Comparison of ENCODE assay signal across 11 mouse cellular contexts in the genomic region with DNA sequence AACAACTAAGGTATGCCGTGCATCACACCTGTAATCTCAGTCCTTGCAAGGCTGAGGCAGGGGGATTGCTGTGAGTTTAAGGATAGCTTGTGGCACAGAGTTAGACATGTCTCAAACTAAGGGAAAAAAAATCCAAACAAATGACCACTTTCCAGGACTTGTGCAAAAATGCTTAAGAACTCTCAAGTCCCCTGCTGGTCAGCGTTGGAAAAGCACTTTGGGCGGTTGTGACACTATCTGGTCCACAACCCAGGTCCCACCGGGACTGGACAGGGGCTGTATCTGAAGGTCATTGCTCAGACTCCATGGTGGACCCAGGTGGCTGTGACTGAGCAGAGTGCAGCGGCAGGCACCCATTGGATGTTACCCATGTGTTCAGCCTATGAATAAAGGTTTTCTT. TPM values are rescaled to one million over a fixed set of nuclear protein-coding genes. Genes with fewer than 3 reads are reported as not detected.
DNase-seq lines count a peak whose midpoint lies in the region; ATAC-seq and TF ChIP-seq lines count a peak whose summit lies in the region.
"Had no signal": no experiment of that assay in that cellular context is flagged by ENCODE, and none has a peak within 500 bp of the region (broad histone marks: within the 10 kb centered on the region; RNA-seq: fewer than 3 reads in every experiment).

No protein-coding gene starts in this region.

- TF ChIP-seq CTCF in gastrocnemius, adult 2 months (IDR thresholded peaks at IDR 0.05), result peak; percentile 40

- intact Hi-C loops in gastrocnemius, adult 2 months (cut with DNase I), result no loop called here
- intact Hi-C loops in gastrocnemius, postnatal 14 days (cut with DNase I; ENCODE audit: low total_unique reads), result no loop called here
- intact Hi-C loops in heart, postnatal 36 days (cut with DNase I), result no loop called here

- no peak overlapping the region for H3K4me3 ChIP-seq in gastrocnemius, adult 2 months
- H3K4me3 ChIP-seq in midbrain, embryonic 11.5 days (ENCODE audit: low read depth, low read length), result no peak overlapping the region
- no peak overlapping the region for H3K4me3 ChIP-seq in midbrain, embryonic 16.5 days (ENCODE audit: low read depth, low read length)
- H3K4me3 ChIP-seq in intestine, embryonic 15.5 days (replicated peaks), result peak overlapping the region; percentile 14
- H3K4me3 ChIP-seq: neural tube, embryonic 12.5 days had no signal

- no peaks in the 10 kb centered on the region for H3K9me3 ChIP-seq in midbrain, embryonic 11.5 days (ENCODE audit: control insufficient read depth, low read length)
- no peaks in the 10 kb centered on the region for H3K9me3 ChIP-seq in midbrain, embryonic 16.5 days (replicated peaks; ENCODE audit: control insufficient read depth, low read length, poor library complexity, severe bottlenecking)
- no peaks in the 10 kb centered on the region for H3K9me3 ChIP-seq in intestine, embryonic 15.5 days
- H3K9me3 ChIP-seq: neural tube, embryonic 12.5 days had no signal

- H3K9ac ChIP-seq in midbrain, embryonic 11.5 days (ENCODE audit: low read length), result no peak overlapping the region
- no peak overlapping the region for H3K9ac ChIP-seq in midbrain, embryonic 16.5 days (ENCODE audit: low read depth, low read length)
- no peak overlapping the region for H3K9ac ChIP-seq in intestine, embryonic 15.5 days
- H3K9ac ChIP-seq: neural tube, embryonic 12.5 days had no signal

- H3K36me3 ChIP-seq in midbrain, embryonic 11.5 days (ENCODE audit: control insufficient read depth, insufficient read depth, low read length), result no peaks in the 10 kb centered on the region
- H3K36me3 ChIP-seq in midbrain, embryonic 16.5 days (ENCODE audit: control insufficient read depth, insufficient read depth, low read length), result no peaks in the 10 kb centered on the region
- no peaks in the 10 kb centered on the region for H3K36me3 ChIP-seq in intestine, embryonic 15.5 days
- no peaks in the 10 kb centered on the region for H3K36me3 ChIP-seq in splenic B cell, adult 2 months (ENCODE audit: control insufficient read depth, insufficient read depth, low read length, poor library complexity, severe bottlenecking)
- H3K36me3 ChIP-seq: neural tube, embryonic 12.5 days had no signal

- no peak for ATAC-seq in midbrain, embryonic 11.5 days (ENCODE audit: low FRiP score)
- ATAC-seq in midbrain, embryonic 16.5 days, result no peak
- no peak for ATAC-seq in intestine, embryonic 15.5 days

- WGBS in midbrain, embryonic 11.5 days, result 33% methylated on average over 5 of the region's 5 CpGs
- 38% methylated on average over 5 of the region's 5 CpGs for WGBS in midbrain, embryonic 16.5 days
- WGBS in intestine, embryonic 15.5 days, result 38% methylated on average over 5 of the region's 5 CpGs

- no peak overlapping the region for H3K4me2 ChIP-seq in midbrain, embryonic 11.5 days
- H3K4me2 ChIP-seq in midbrain, embryonic 16.5 days (ENCODE audit: low read length), result no peak overlapping the region
- peak overlapping the region; percentile 62 for H3K4me2 ChIP-seq in intestine, embryonic 15.5 days (replicated peaks)
- H3K4me2 ChIP-seq: neural tube, embryonic 12.5 days had no signal

- no peak overlapping the region for H3K27ac ChIP-seq in gastrocnemius, adult 2 months
- no peak overlapping the region for H3K27ac ChIP-seq in midbrain, embryonic 11.5 days (ENCODE audit: low read depth, low read length)
- no peak overlapping the region for H3K27ac ChIP-seq in midbrain, embryonic 16.5 days (ENCODE audit: low read length)
- H3K27ac ChIP-seq in intestine, embryonic 15.5 days, result no peak overlapping the region
- H3K27ac ChIP-seq: neural tube, embryonic 12.5 days had no signal

- peaks cover 10% of the 10 kb centered on the region for H3K4me1 ChIP-seq in midbrain, embryonic 11.5 days (ENCODE audit: control insufficient read depth, insufficient read depth, low read length)
- H3K4me1 ChIP-seq in midbrain, embryonic 16.5 days (ENCODE audit: control insufficient read depth, insufficient read depth, low read length), result peaks cover 13% of the 10 kb centered on the region
- H3K4me1 ChIP-seq in intestine, embryonic 15.5 days (replicated peaks), result peaks cover 18% of the 10 kb centered on the region

- no peak for DNase-seq in gastrocnemius, adult 2 months
- DNase-seq in gastrocnemius, postnatal 14 days, result no peak
- peak; percentile 95 for DNase-seq in midbrain, embryonic 11.5 days (ENCODE audit: low spot score, missing footprints)
- DNase-seq in splenic B cell, adult 2 months (ENCODE audit: low read depth, low spot score), result peak; percentile 49
- no peak for DNase-seq in thymus, postnatal 0 days (ENCODE audit: low spot score)
- DNase-seq in heart, postnatal 36 days, result no peak
- DNase-seq: heart, adult 18-20 months; thymus, postnatal 36 days had no signal

- H3K27me3 ChIP-seq in midbrain, embryonic 11.5 days (ENCODE audit: control insufficient read depth, insufficient read depth, low read length), result peaks cover 65% of the 10 kb centered on the region
- H3K27me3 ChIP-seq in midbrain, embryonic 16.5 days (ENCODE audit: control insufficient read depth, insufficient read depth, low read depth, low read length), result peaks cover 57% of the 10 kb centered on the region
- H3K27me3 ChIP-seq in intestine, embryonic 15.5 days (replicated peaks), result peaks cover 56% of the 10 kb centered on the region
- no peaks in the 10 kb centered on the region; the same call in 1 of the 2 replicates for H3K27me3 ChIP-seq in splenic B cell, adult 2 months (ENCODE audit: control insufficient read depth, insufficient read depth, low read length, poor library complexity, severe bottlenecking)

RNA-seq across cellular contexts. Expression of a gene that starts 2.8 kb away (rescaled TPM):
- total RNA-seq in gastrocnemius, adult 2 months (2021), result not detected
- under 1 TPM in 1 of 2 experiments, not detected in 1; 0.10 TPM for total RNA-seq in gastrocnemius, postnatal 14 days (2021)
- polyA plus RNA-seq in midbrain, embryonic 11.5 days (2014; fragmentation: Nextera tagmentation; extraction: Ambion mirVana), result 0.46 and 0.79 TPM in 2 replicates
- polyA plus RNA-seq in midbrain, embryonic 16.5 days (2015; fragmentation: Nextera tagmentation; extraction: Ambion mirVana), result 0.06 TPM in 1 of 2 replicates, not detected in the other
- 9.0 and 9.3 TPM in 2 replicates for polyA plus RNA-seq in intestine, embryonic 15.5 days (2015; fragmentation: Nextera tagmentation; extraction: Ambion mirVana)
- 0.10 and 0.12 TPM in 2 replicates for polyA plus RNA-seq in thymus, postnatal 0 days (2015; fragmentation: Nextera tagmentation; extraction: Ambion mirVana)
- total RNA-seq in heart, postnatal 36 days (2021), result under 1 TPM in 1 of 2 experiments, not detected in 1; 0.14 TPM

RNA-seq across cellular contexts. Expression of a gene that starts 14.6 kb away (rescaled TPM):
- under 1 TPM; 0.20 TPM for total RNA-seq in gastrocnemius, adult 2 months (2021)
- total RNA-seq in gastrocnemius, postnatal 14 days (2021), result under 1 TPM; 0.33 to 0.45 TPM
- 7.0 and 7.1 TPM in 2 replicates for polyA plus RNA-seq in midbrain, embryonic 11.5 days (2014; fragmentation: Nextera tagmentation; extraction: Ambion mirVana)
- polyA plus RNA-seq in midbrain, embryonic 16.5 days (2015; fragmentation: Nextera tagmentation; extraction: Ambion mirVana), result 1.7 and 2.0 TPM in 2 replicates
- polyA plus RNA-seq in intestine, embryonic 15.5 days (2015; fragmentation: Nextera tagmentation; extraction: Ambion mirVana), result 0.69 and 0.80 TPM in 2 replicates
- polyA plus RNA-seq in thymus, postnatal 0 days (2015; fragmentation: Nextera tagmentation; extraction: Ambion mirVana), result 0.31 and 0.39 TPM in 2 replicates
- total RNA-seq in heart, postnatal 36 days (2021), result 1 to 10 TPM; 1.9 to 2.4 TPM

RNA-seq across cellular contexts. Expression of a gene that starts 22.3 kb away (rescaled TPM):
- 10 to 100 TPM; 16.2 to 17.9 TPM for total RNA-seq in gastrocnemius, adult 2 months (2021)
- total RNA-seq in gastrocnemius, postnatal 14 days (2021), result 10 to 100 TPM; 12.5 to 13.0 TPM
- polyA plus RNA-seq in midbrain, embryonic 11.5 days (2014; fragmentation: Nextera tagmentation; extraction: Ambion mirVana), result 47.4 and 50.4 TPM in 2 replicates
- 52.3 and 53.0 TPM in 2 replicates for polyA plus RNA-seq in midbrain, embryonic 16.5 days (2015; fragmentation: Nextera tagmentation; extraction: Ambion mirVana)
- polyA plus RNA-seq in intestine, embryonic 15.5 days (2015; fragmentation: Nextera tagmentation; extraction: Ambion mirVana), result 50.6 and 52.3 TPM in 2 replicates
- 36.4 and 37.1 TPM in 2 replicates for polyA plus RNA-seq in thymus, postnatal 0 days (2015; fragmentation: Nextera tagmentation; extraction: Ambion mirVana)
- 10 to 100 TPM; 11.0 to 12.2 TPM for total RNA-seq in heart, postnatal 36 days (2021)

RNA-seq across cellular contexts. Expression of a gene that starts 46.3 kb away (rescaled TPM):
- total RNA-seq in gastrocnemius, adult 2 months (2021), result under 1 TPM; 0.10 to 0.14 TPM
- under 1 TPM; 0.14 to 0.18 TPM for total RNA-seq in gastrocnemius, postnatal 14 days (2021)
- polyA plus RNA-seq in midbrain, embryonic 11.5 days (2014; fragmentation: Nextera tagmentation; extraction: Ambion mirVana), result 0.17 and 0.20 TPM in 2 replicates
- 0.91 and 1.1 TPM in 2 replicates for polyA plus RNA-seq in midbrain, embryonic 16.5 days (2015; fragmentation: Nextera tagmentation; extraction: Ambion mirVana)
- 105 and 126 TPM in 2 replicates for polyA plus RNA-seq in intestine, embryonic 15.5 days (2015; fragmentation: Nextera tagmentation; extraction: Ambion mirVana)
- 0.12 and 0.16 TPM in 2 replicates for polyA plus RNA-seq in thymus, postnatal 0 days (2015; fragmentation: Nextera tagmentation; extraction: Ambion mirVana)
- total RNA-seq in heart, postnatal 36 days (2021), result under 1 TPM; 0.22 to 0.25 TPM

Comparison
In these comparisons a context has a peak if more than half of its experiments do, and no peak if none do; other contexts are left out.
1. DNase-seq: peak in midbrain, embryonic 11.5 days (single experiment) and splenic B cell, adult 2 months (single experiment); none in gastrocnemius, adult 2 months (single experiment), gastrocnemius, postnatal 14 days (single experiment), thymus, postnatal 0 days (single experiment) and heart, postnatal 36 days (0 of 2).